Mouse (Mus musculus) heart, adult 2 months (tissue): ENCODE results near the gene Csf2rb2. TPM values are rescaled to one million over a fixed set of nuclear protein-coding genes. Genes with fewer than 3 reads are reported as not detected.
"Not testable (repeated sequence)": the region's sequence is repeated elsewhere in the genome, so short reads cannot be mapped to it uniquely, and the experiment has no call there.

Experiments
- DNase-seq, 2 experiments: peaks; one replicate each; pipeline ENCODE4 v3.0.0; 2021
- H3K27ac ChIP-seq: fragments of 200-600 bp; 2 replicates; pipeline ENCODE4 v1.8.1; 2022
- H3K27me3 ChIP-seq: fragments of 200-500 bp; 2 replicates; pipeline ENCODE4 v1.6.1; 2012; ENCODE audit warnings: mild to moderate bottlenecking, low read length, inconsistent platforms, mixed read lengths; ENCODE audit not compliant: control insufficient read depth, insufficient read depth
- H3K36me3 ChIP-seq: fragments of 200-500 bp; 2 replicates; pipeline ENCODE4 v1.6.1; 2012; ENCODE audit warnings: low read length, inconsistent platforms; ENCODE audit not compliant: control insufficient read depth, insufficient read depth
- H3K4me1 ChIP-seq: fragments of 200-500 bp; 2 replicates; pipeline ENCODE4 v1.6.1; 2011; ENCODE audit warnings: low read length; ENCODE audit not compliant: control insufficient read depth, insufficient read depth
- H3K4me3 ChIP-seq: fragments of 200-600 bp; 2 replicates; pipeline ENCODE4 v1.8.1; 2022
- H3K79me2 ChIP-seq: fragments of 200-500 bp; replicated peaks from 2 replicates; pipeline ENCODE4 v1.6.1; 2012; ENCODE audit warnings: mild to moderate bottlenecking, inconsistent platforms, low read length, moderate library complexity, mixed read lengths; ENCODE audit not compliant: control insufficient read depth, insufficient read depth
- H3K9ac ChIP-seq: fragments of 200-500 bp; 2 replicates; pipeline ENCODE4 v1.6.1; 2012; ENCODE audit warnings: low read depth, mild to moderate bottlenecking, control low read depth, inconsistent platforms, low read length, mixed read lengths
- CTCF ChIP-seq: fragments of 200-600 bp; IDR thresholded peaks from 2 replicates; pipeline ENCODE4 v1.8.1; 2022; ENCODE audit warnings: antibody characterized with exemption, mild to moderate bottlenecking, moderate library complexity
- EP300 ChIP-seq: fragments of 200-500 bp; IDR thresholded peaks from 2 replicates; pipeline ENCODE4 v1.6.1; 2011; ENCODE audit warnings: low read depth, low read length, control low read depth; ENCODE audit not compliant: insufficient read depth
- POLR2A ChIP-seq: fragments of 200-500 bp; IDR thresholded peaks from 2 replicates; pipeline ENCODE4 v1.6.1; 2011; ENCODE audit warnings: mild to moderate bottlenecking, low read depth, low read length, control low read depth; ENCODE audit not compliant: insufficient read depth
- WGBS: fragments of 180-500 bp; shearing (Covaris S2); methylation state at CpG from one replicate; pipeline ENCODE4 v1.1.7; 2018; 5-methylcytosine and 5-hydroxymethylcytosine counted together
- intact Hi-C: fragments of 180-260 bp; cut with DNase I; formaldehyde crosslinking; loops from one replicate; pipeline ENCODE4 v1.15.1; 2025
- polyA plus RNA-seq: library from polyadenylated mRNA; depleted of rRNA; stranded (reverse); fragments of >200 nt; gene quantifications from 2 replicates; pipeline ENCODE4 v1.2.3, GENCODE M21; 2012
- total RNA-seq, 2 experiments: library from RNA; stranded (reverse); gene quantifications; 2 replicates each; pipeline ENCODE4 v1.2.3; 2021

Gene Csf2rb2
- total and polyA plus RNA-seq, 3 experiments, result 0.75 to 1.6 (median 0.84) TPM

DNA sequence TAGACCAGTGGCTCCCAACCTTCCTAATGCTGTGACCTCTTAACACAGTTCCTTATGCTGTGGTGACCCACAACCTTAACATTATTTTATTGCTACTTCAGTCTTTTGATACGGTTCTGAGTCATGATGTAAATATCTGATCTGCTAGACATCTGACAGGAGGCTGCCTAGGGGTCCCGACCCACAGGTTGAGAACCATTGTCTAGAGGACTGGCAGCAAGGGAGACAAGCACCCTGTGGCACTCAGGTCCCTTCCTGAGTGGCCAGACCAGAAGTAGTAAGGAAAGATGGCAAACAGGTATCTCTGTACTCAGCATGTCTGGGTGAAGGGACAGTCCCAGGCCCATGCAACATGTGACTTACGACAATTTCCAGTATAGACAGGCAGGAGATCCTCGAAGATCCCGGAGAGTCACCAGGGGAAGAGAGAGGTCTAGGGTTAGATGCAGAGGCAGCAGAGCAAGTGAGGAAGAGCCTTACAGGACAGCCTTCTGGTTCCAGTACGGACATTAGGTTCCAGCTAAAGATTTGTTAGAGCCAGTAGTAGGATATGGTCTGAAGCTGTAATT, 1.8 kb downstream of the Csf2rb2 start:
- H3K79me2 ChIP-seq, result no peaks in the 10 kb centered on the region
- no peaks in the 10 kb centered on the region; the same call in 1 of the 2 replicates for H3K4me1 ChIP-seq
- no peak for TF ChIP-seq EP300
- no peak overlapping the region for H3K4me3 ChIP-seq
- H3K27ac ChIP-seq, result no peak overlapping the region
- intact Hi-C loops, result no loop called here
- no peaks in the 10 kb centered on the region for H3K27me3 ChIP-seq
- H3K9ac ChIP-seq, result no peak overlapping the region
- no peak for DNase-seq
- no peaks in the 10 kb centered on the region for H3K36me3 ChIP-seq
- 83% methylated on average over 6 of the region's 6 CpGs for WGBS

- Histone ChIP-seq H3K9ac (no peak overlapping the region), H3K79me2 (no peaks in the 10 kb centered on the region), H3K27me3 (no peaks in the 10 kb centered on the region), H3K4me1 (no peaks in the 10 kb centered on the region; the same call in 1 of the 2 replicates), H3K27ac (no peak overlapping the region), H3K4me3 (no peak overlapping the region), H3K36me3 (no peaks in the 10 kb centered on the region)
- intact Hi-C loops, result no loop called here
- DNase-seq, result no peak
- no peak for TF ChIP-seq CTCF
- TF ChIP-seq POLR2A, result no peak
- no peak for TF ChIP-seq EP300
- 99% methylated on average over 4 of the region's 4 CpGs for WGBS
These were observed 2.8 kb downstream of the Csf2rb2 start for GRCm38 (mm10) chr15:78302718-78303117.

GRCm38 (mm10) chr15:78300773-78301172, 4.7 kb downstream of the Csf2rb2 start:
- no peak overlapping the region for H3K9ac ChIP-seq
- H3K27ac ChIP-seq, result no peak overlapping the region
- TF ChIP-seq EP300, result no peak
- TF ChIP-seq CTCF, result no peak
- TF ChIP-seq POLR2A, result no peak
- H3K79me2 ChIP-seq, result no peaks in the 10 kb centered on the region
- H3K4me1 ChIP-seq, result no peaks in the 10 kb centered on the region; the same call in 1 of the 2 replicates
- no peaks in the 10 kb centered on the region for H3K36me3 ChIP-seq
- H3K4me3 ChIP-seq, result no peak overlapping the region
- H3K27me3 ChIP-seq, result no peaks in the 10 kb centered on the region
- no peak for DNase-seq
- intact Hi-C loops, result no loop called here

DNA sequence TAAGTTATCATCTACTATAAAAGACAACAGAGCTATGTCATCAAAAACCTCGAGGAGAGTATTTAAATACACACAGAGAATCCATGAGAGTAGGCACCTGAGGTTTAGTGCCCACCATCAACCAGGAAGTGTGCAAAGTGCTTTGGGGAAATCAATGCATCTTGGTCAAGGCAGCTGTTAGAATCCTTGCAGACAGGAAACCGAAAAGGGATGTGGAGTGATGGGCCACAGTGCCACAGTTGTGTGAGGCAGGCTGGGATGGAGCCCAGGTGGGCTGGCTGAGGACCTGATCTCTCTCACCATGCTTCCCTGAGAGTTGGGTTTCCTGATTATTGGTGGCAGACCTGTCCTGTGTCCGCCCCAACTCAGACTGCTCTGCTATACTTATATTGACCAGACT, 5.9 kb downstream of the Csf2rb2 start:
- no peak overlapping the region for H3K27ac ChIP-seq
- H3K27me3 ChIP-seq, result no peaks in the 10 kb centered on the region
- H3K9ac ChIP-seq, result no peak overlapping the region
- H3K4me3 ChIP-seq, result no peak overlapping the region
- 79% methylated on average over 3 of the region's 3 CpGs for WGBS
- TF ChIP-seq CTCF (no peak), POLR2A (no peak), EP300 (no peak)
- no peaks in the 10 kb centered on the region for H3K36me3 ChIP-seq
- no peak for DNase-seq
- H3K79me2 ChIP-seq, result no peaks in the 10 kb centered on the region
- intact Hi-C loops, result no loop called here
- H3K4me1 ChIP-seq, result no peaks in the 10 kb centered on the region

- intact Hi-C loops, result no loop called here
- TF ChIP-seq POLR2A, result no peak
- TF ChIP-seq CTCF, result no peak
- no peak for TF ChIP-seq EP300
- 93% methylated on average over 1 of the region's 1 CpGs for WGBS
- Histone ChIP-seq H3K36me3 (no peaks in the 10 kb centered on the region), H3K9ac (no peak overlapping the region), H3K4me1 (peaks cover 3% of the 10 kb centered on the region), H3K27me3 (no peaks in the 10 kb centered on the region), H3K27ac (no peak overlapping the region), H3K4me3 (no peak overlapping the region), H3K79me2 (no peaks in the 10 kb centered on the region)
- no peak for DNase-seq
These were observed 7.0 kb downstream of the Csf2rb2 start for GRCm38 (mm10) chr15:78298558-78298957.

GRCm38 (mm10) chr15:78293716-78294115, 11.8 kb downstream of the Csf2rb2 start:
- WGBS, result 73% methylated on average over 4 of the region's 4 CpGs

DNA sequence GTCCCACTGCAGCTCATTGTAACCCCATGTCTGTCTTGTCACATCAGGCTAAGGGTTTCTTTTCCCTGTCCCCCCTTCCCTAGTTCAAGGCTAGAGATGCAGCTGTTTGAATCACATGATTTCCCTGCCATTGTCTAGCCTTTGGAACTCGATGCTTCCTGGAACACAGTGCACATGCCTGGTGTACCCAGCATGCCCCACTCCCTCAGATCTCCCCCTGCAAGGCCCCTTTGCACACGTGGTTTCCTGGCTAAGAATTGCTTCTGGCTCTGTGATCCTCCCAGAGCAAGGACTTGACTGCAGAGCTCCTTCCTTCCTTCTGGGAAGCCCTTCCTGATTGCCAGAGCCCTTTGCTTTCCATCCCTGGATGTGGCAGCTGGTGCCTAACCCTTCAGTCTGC, 12.3 kb downstream of the Csf2rb2 start:
- H3K4me1 ChIP-seq, H3K79me2 ChIP-seq, H3K27me3 ChIP-seq, H3K4me3 ChIP-seq, intact Hi-C loops, DNase-seq, H3K36me3 ChIP-seq, H3K9ac ChIP-seq: not testable (repeated sequence)
- 3% methylated on average over 2 of the region's 2 CpGs for WGBS
- H3K27ac ChIP-seq, result peak overlapping the region; percentile 51

More at GRCm38 (mm10) chr15:78293716-78294115, 11.8 kb downstream of the Csf2rb2 start:
- Histone ChIP-seq H3K9ac (no peak overlapping the region), H3K79me2 (no peaks in the 10 kb centered on the region), H3K4me3 (no peak overlapping the region), H3K4me1 (peaks cover 8% of the 10 kb centered on the region), H3K27ac (no peak overlapping the region), H3K27me3 (no peaks in the 10 kb centered on the region), H3K36me3 (no peaks in the 10 kb centered on the region)
- intact Hi-C loops, result loop anchor here (1.0 kb wide), 1 partner anchor 44 kb away; no protein-coding TSS in a partner anchor
- DNase-seq, result no peak
- TF ChIP-seq POLR2A (no peak), CTCF (no peak), EP300 (no peak)

GRCm38 (mm10) chr15:78289775-78290174, 15.7 kb downstream of the Csf2rb2 start:
- H3K27ac ChIP-seq, H3K27me3 ChIP-seq, H3K36me3 ChIP-seq, H3K79me2 ChIP-seq, H3K4me3 ChIP-seq, H3K4me1 ChIP-seq, intact Hi-C loops, H3K9ac ChIP-seq: not testable (repeated sequence)
- 44% methylated on average over 5 of the region's 5 CpGs for WGBS
- DNase-seq, result peak in 1 of 2 experiments; percentile 12
